Mouse (Mus musculus) liver, adult 2 months (tissue): ENCODE measurements around the gene Cyp4x1.

Experiments
- CTCF ChIP-seq: fragments of 200-500 bp; IDR thresholded peaks from 2 replicates; pipeline ENCODE4 v1.5.1; 2011; ENCODE audit warnings: low read depth, low read length, control low read depth
- POLR2A ChIP-seq: fragments of 200-500 bp; IDR thresholded peaks from 2 replicates; pipeline ENCODE4 v1.6.1; 2011; ENCODE audit warnings: low read length, control low read depth; ENCODE audit not compliant: insufficient read depth; ENCODE audit errors: extremely low read depth

- no peak for TF ChIP-seq CTCF
- no peak for TF ChIP-seq POLR2A
Measured at GRCm38 (mm10) chr4:115111167-115111566, 22.9 kb downstream of the Cyp4x1 start.
